Mouse (Mus musculus): Measurements from ENCODE around the gene Camsap2. TPM values are rescaled to one million over a fixed set of nuclear protein-coding genes. Genes with fewer than 3 reads are reported as not detected.

The Camsap2 gene
- total and polyA plus RNA-seq, 2 experiments from 2014 or later = 21.9 to 137 TPM

- H3K27me3 ChIP-seq (ENCODE audit: insufficient read depth, low read length) = no peaks in the 10 kb centered on the region
- no peaks in the 10 kb centered on the region for H3K36me3 ChIP-seq (ENCODE audit: insufficient read depth, low read length)
- no peak overlapping the region for H3K9ac ChIP-seq (replicated peaks; ENCODE audit: low read length, poor library complexity, severe bottlenecking)
- DNase-seq (ENCODE audit: low spot score) = no peak
- H3K27ac ChIP-seq (ENCODE audit: low read depth, low read length) = no peak overlapping the region
- H3K4me1 ChIP-seq (ENCODE audit: insufficient read depth, low read length) = peaks cover 14% of the 10 kb centered on the region
- no peak overlapping the region for H3K4me3 ChIP-seq (ENCODE audit: low read depth, low read length)
- peak overlapping the region; percentile 4; the same call in 1 of the 2 replicates for H3K4me2 ChIP-seq (ENCODE audit: low read depth, low read length, poor library complexity, severe bottlenecking)
- peak; percentile 9; the same call in 1 of the 2 replicates for ATAC-seq (ENCODE audit: low FRiP score)
- WGBS = 15% methylated on average over 13 of the region's 13 CpGs
- no peaks in the 10 kb centered on the region for H3K9me3 ChIP-seq (ENCODE audit: low read length)
- no peak for TF ChIP-seq CTCF (IDR thresholded peaks at IDR 0.05)
These were observed 117.4 kb downstream of the Camsap2 start for GRCm38 (mm10) chr1:136228328-136229039.

GRCm38 (mm10) chr1:136227870-136228269 lies 118.0 kb downstream of the Camsap2 start:
- ATAC-seq (ENCODE audit: low FRiP score) (no peak), DNase-seq (ENCODE audit: low spot score) (no peak)
- Histone ChIP-seq H3K4me3 (ENCODE audit: low read depth, low read length) (no peak overlapping the region), H3K36me3 (ENCODE audit: insufficient read depth, low read length) (no peaks in the 10 kb centered on the region), H3K9ac (replicated peaks; ENCODE audit: low read length, poor library complexity, severe bottlenecking) (no peak overlapping the region), H3K9me3 (ENCODE audit: low read length) (no peaks in the 10 kb centered on the region), H3K4me2 (ENCODE audit: low read depth, low read length, poor library complexity, severe bottlenecking) (no peak overlapping the region), H3K4me1 (ENCODE audit: insufficient read depth, low read length) (peaks cover 11% of the 10 kb centered on the region), H3K27me3 (ENCODE audit: insufficient read depth, low read length) (no peaks in the 10 kb centered on the region), H3K27ac (ENCODE audit: low read depth, low read length) (no peak overlapping the region)
- WGBS = 64% methylated on average over 4 of the region's 4 CpGs
- no peak for TF ChIP-seq CTCF (IDR thresholded peaks at IDR 0.05)

GRCm38 (mm10) chr1:136226626-136227025 lies 119.3 kb downstream of the Camsap2 start:
- Histone ChIP-seq H3K9ac (replicated peaks; ENCODE audit: low read length, poor library complexity, severe bottlenecking) (no peak overlapping the region), H3K4me1 (ENCODE audit: insufficient read depth, low read length) (peaks cover 8% of the 10 kb centered on the region; the same call in 1 of the 2 replicates), H3K36me3 (ENCODE audit: insufficient read depth, low read length) (no peaks in the 10 kb centered on the region), H3K4me2 (ENCODE audit: low read depth, low read length, poor library complexity, severe bottlenecking) (no peak overlapping the region), H3K27ac (ENCODE audit: low read depth, low read length) (no peak overlapping the region), H3K9me3 (ENCODE audit: low read length) (no peaks in the 10 kb centered on the region), H3K27me3 (ENCODE audit: insufficient read depth, low read length) (no peaks in the 10 kb centered on the region), H3K4me3 (ENCODE audit: low read depth, low read length) (no peak overlapping the region)
- 97% methylated on average over 8 of the region's 8 CpGs for WGBS
- no peak for TF ChIP-seq CTCF (IDR thresholded peaks at IDR 0.05)
- no peak for ATAC-seq (ENCODE audit: low FRiP score)
- DNase-seq (ENCODE audit: low spot score) = no peak

GRCm38 (mm10) chr1:136225846-136226245 lies 120.1 kb downstream of the Camsap2 start:
- Histone ChIP-seq H3K4me2 (ENCODE audit: low read depth, low read length, poor library complexity, severe bottlenecking) (no peak overlapping the region), H3K9ac (replicated peaks; ENCODE audit: low read length, poor library complexity, severe bottlenecking) (no peak overlapping the region), H3K27ac (ENCODE audit: low read depth, low read length) (no peak overlapping the region), H3K4me1 (ENCODE audit: insufficient read depth, low read length) (peaks cover 7% of the 10 kb centered on the region; the same call in 1 of the 2 replicates), H3K9me3 (ENCODE audit: low read length) (no peaks in the 10 kb centered on the region), H3K36me3 (ENCODE audit: insufficient read depth, low read length) (no peaks in the 10 kb centered on the region), H3K4me3 (ENCODE audit: low read depth, low read length) (no peak overlapping the region), H3K27me3 (ENCODE audit: insufficient read depth, low read length) (no peaks in the 10 kb centered on the region)
- no peak for TF ChIP-seq CTCF (IDR thresholded peaks at IDR 0.05)
- DNase-seq (ENCODE audit: low spot score) = no peak
- ATAC-seq (ENCODE audit: low FRiP score) = no peak
- 91% methylated on average over 8 of the region's 8 CpGs for WGBS

GRCm38 (mm10) chr1:136223758-136224342 lies 122.1 kb downstream of the Camsap2 start:
- Histone ChIP-seq H3K4me1 (ENCODE audit: insufficient read depth, low read length) (peaks cover 7% of the 10 kb centered on the region; the same call in 1 of the 2 replicates), H3K27ac (ENCODE audit: low read depth, low read length) (no peak overlapping the region), H3K9ac (replicated peaks; ENCODE audit: low read length, poor library complexity, severe bottlenecking) (no peak overlapping the region), H3K9me3 (ENCODE audit: low read length) (no peaks in the 10 kb centered on the region), H3K4me3 (ENCODE audit: low read depth, low read length) (no peak overlapping the region), H3K27me3 (ENCODE audit: insufficient read depth, low read length) (no peaks in the 10 kb centered on the region), H3K36me3 (ENCODE audit: insufficient read depth, low read length) (no peaks in the 10 kb centered on the region), H3K4me2 (ENCODE audit: low read depth, low read length, poor library complexity, severe bottlenecking) (no peak overlapping the region)
- no peak for TF ChIP-seq CTCF (IDR thresholded peaks at IDR 0.05)
- 96% methylated on average over 10 of the region's 10 CpGs for WGBS
- ATAC-seq (ENCODE audit: low FRiP score) (no peak), DNase-seq (ENCODE audit: low spot score) (no peak)

- ATAC-seq (ENCODE audit: low FRiP score) (no peak), DNase-seq (ENCODE audit: low spot score) (no peak)
- Histone ChIP-seq H3K4me2 (ENCODE audit: low read depth, low read length, poor library complexity, severe bottlenecking) (no peak overlapping the region), H3K9me3 (ENCODE audit: low read length) (no peaks in the 10 kb centered on the region), H3K4me3 (ENCODE audit: low read depth, low read length) (no peak overlapping the region), H3K9ac (replicated peaks; ENCODE audit: low read length, poor library complexity, severe bottlenecking) (no peak overlapping the region), H3K36me3 (ENCODE audit: insufficient read depth, low read length) (no peaks in the 10 kb centered on the region), H3K27ac (ENCODE audit: low read depth, low read length) (no peak overlapping the region), H3K27me3 (ENCODE audit: insufficient read depth, low read length) (no peaks in the 10 kb centered on the region), H3K4me1 (ENCODE audit: insufficient read depth, low read length) (peaks cover 7% of the 10 kb centered on the region; the same call in 1 of the 2 replicates)
- 89% methylated on average over 10 of the region's 10 CpGs for WGBS
- TF ChIP-seq CTCF (IDR thresholded peaks at IDR 0.05) = no peak
These were observed 123.5 kb downstream of the Camsap2 start for GRCm38 (mm10) chr1:136222386-136222785.
